Mouse (Mus musculus): Measurements from ENCODE around the gene Galnt7.
"Not testable (repeated sequence)": the region's sequence is repeated elsewhere in the genome, so short reads cannot be mapped to it uniquely, and the experiment has no call there.

Gene Galnt7

DNA sequence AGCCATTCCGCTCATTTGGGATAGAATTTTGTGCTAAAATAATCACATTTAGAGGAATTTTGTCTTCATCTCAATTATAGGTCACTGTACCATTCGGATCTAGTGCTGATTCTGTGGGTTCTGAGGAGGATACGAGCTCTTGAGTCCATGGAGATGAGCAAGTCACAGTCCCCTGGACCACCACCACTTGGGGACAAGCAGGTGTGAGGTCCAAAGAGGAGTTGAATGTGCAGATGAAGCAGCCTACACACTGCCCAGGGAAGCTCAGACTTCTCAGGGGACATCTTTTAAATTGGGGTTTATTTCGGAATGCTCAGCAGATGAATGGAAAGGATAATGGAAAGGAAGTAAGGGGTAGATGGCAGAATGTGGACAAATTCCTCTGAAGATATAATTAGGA, 119.7 kb downstream of the Galnt7 start:
- DNase-seq: no peak

DNA sequence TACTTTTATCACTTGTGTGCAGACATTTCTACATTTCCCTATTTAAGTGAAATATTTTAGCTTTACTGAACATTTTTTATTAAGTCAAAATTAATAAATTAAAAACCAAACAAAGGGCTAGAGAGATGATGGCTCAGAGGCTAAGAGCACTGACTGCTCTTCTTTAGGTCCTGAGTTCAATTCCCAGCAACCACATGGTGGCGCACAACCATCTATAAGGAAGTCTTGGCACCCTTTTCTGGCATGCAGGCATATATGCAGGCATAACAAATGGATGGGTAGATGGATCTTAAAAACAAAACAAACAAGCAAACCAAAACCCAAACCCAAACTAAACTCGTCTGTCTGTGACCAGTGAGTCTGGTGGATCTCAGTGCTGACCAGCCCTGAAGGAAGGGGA, 120.6 kb downstream of the Galnt7 start:
- DNase-seq: no peak

DNA sequence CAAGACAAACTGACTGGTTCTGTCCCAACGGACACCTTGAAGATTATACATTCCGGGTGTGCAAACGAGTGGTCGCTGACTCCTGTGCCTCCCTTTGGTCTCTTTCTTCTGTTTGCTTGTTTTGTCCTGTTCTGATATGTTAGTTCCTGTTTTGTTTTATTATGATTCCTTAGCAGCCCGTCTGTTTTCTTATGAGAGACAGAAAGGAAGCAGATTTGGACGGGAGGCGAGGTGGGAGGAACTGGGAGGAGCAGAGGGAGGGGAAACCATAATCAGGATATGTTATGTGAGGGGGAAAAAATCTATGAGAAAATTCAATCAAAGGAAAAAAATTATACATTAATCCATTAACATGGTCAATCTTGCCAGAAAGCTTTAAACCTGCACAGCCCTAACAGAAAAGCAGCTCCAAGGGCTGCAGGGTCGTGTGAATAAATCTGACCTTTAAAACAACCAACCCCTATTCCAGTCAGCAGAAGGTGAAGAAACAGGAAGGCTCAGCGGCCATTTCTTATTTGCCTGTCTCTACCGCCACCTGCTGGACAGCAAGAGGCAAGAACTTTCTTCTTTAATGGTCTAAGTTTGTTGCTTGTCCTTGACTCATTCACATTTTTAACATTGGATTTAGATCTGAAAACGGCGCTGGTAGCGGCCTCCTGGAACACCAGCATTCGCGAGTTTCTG, 122.0 kb downstream of the Galnt7 start:
- peak; percentile 90 for DNase-seq

DNA sequence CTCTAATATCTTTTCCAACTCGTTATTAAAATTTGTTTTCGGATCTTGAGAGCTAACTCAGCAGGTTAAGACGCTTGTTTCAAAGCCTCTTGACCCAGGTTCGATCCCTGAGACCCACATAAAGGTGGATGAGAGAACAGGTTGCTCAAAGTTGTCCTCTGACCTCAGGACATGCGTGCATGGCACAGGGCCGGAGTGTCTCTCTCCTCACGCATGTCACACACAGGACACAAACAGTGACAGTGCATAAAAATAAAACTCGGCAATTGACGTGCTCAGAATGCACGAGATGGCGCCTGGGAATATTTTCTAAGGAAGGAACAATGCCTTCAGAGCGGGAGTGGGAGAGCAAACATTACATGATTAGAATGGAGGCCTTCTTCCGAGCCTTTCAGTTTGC, 122.6 kb downstream of the Galnt7 start:
- DNase-seq: no peak

DNA sequence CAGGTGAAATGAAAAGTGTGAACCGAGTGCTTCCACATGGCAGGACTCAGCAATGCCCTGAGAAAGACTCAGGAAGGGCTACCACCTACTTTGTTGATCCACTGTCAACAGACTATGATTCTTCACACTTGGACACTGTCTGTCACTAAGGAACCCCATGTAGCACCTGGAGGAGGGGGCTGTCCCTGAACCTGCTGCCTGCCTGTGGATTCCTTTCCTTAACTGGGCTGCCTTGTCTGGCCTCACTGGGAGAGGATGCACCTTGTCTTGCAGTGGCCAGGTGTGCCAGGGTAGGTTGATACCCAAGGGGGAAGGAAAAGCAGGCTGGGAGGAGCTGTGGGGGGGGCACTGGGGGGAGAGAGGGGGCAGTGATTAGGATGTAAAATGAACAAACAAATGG, 124.8 kb downstream of the Galnt7 start:
- DNase-seq: no peak

DNA sequence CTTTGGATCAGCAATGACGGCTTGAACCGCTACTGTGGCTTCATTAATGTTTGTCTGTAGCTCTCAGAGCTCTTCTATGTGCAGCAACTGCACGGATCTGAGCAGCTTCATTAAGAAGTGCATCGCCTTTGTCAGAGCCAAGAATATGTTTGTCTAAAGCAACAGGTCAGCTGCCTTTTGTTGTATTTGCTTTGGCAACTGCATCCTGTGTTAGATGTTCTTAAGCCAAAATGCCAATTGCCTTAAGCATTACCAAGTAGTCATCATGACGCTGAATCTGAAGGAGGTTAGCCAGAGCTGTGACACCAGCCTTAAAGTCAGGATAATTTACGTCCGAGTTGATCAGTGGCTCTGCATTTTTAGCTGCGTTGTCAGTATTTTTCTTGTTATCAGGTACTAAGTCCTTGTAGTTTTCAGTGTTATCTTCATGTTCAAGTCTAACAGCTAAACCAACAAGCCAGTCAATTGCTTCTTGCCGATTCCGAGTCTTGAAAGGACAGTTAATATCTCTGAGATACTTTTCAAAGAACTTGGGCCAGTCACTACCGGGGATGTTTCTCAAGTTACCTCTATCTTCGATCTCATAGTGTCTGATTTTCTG, 132.5 kb downstream of the Galnt7 start:
- no peak for DNase-seq

DNA sequence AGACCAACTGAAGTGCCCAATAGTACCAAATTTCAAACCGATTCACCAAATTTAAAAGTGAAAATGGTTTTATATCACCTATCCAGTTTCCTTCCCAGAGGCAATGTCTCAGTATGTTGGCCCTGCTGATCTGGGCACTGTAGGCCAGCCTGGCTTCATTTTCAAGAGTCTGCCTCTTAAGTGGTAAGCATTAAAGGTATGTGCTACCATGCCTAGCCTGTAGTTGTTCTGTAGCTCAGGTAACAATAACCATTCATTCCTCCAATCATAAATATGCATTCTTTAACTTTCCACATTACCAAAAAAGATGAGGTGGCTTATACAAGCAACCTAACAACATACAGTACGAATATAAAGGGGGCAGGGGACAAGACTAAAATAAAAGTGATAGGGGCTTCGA, 135.1 kb downstream of the Galnt7 start:
- DNase-seq: no peak

DNA sequence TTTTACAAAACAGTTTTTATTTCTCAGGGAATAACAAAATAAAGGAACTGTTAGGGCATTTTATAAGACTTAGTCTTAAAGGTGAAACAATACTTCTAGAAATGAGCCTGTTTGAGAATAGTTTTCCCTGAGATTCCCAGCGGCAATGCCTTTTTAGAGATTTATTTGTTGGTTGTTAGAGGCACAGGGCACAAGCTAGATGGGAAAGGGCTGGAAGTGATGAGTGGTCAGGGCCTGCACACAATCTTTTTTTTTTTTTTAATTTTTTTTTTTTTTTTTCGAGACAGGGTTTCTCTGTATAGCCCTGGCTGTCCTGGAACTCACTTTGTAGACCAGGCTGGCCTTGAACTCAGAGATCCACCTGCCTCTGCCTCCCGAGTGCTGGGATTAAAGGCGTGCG, 136.1 kb downstream of the Galnt7 start:
- DNase-seq: not testable (repeated sequence)

DNA sequence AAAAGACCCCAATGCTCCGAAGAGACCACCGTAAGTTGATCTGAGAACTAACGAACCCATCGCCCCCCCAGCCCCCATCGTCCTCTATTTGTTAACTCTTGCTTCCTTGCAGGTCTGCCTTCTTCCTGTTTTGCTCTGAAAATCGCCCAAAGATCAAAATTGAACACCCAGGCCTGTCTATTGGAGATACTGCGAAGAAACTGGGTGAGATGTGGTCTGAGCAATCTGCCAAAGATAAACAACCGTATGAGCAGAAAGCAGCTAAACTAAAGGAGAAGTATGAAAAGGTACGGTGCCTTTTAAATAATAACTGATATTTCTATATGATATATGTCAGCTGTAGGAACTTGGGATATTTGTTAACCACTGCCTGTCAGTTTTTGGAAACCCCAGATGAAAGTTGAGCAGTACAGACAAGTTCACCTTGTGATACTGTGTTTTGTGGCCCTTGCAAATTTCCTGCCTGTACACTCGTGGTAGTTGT, 139.6 kb downstream of the Galnt7 start:
- DNase-seq: not testable (repeated sequence)

DNA sequence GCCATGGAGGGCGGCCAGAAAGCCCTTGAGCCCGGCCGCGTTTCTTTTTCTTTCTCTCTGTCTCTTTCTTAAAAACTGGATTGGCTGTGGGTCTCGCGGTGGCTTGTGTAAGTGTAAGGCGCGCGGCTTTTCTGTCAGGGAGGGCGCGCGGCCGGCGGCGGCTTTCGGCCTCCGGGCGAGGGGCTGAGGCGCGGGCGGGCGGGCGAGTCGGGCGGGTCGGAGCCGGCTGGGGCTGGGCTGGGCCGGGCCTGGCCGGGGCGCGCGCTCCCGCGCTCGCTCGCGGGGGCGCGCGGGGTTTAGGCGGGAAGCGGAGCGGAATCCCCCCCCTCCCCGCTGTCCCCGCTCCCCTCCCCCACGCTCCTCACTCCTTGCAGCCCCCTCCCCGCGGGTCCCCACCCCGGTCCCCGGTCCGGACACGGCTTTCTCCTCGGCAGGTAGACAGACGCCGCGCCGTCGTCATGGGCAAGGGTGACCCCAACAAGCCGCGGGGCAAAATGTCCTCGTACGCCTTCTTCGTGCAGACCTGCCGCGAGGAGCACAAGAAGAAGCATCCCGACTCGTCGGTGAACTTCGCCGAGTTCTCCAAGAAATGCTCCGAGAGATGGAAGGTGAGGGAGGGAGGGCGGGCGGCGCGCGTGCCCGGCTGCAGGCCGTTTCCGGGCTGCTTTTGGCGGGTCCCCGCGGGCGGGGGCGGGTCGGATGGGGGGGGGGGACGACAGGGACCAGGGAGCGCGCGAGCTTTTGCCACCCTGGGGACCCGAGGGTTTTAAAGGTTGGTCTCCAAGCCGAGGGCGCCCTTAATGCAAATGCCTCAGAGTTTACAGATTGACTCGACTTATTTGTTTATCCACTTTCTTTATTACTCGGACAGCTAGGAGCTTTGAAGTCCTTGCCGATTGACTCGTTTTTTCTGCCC, 140.4 kb downstream of the Galnt7 start:
- peak; percentile 28 for DNase-seq

DNA sequence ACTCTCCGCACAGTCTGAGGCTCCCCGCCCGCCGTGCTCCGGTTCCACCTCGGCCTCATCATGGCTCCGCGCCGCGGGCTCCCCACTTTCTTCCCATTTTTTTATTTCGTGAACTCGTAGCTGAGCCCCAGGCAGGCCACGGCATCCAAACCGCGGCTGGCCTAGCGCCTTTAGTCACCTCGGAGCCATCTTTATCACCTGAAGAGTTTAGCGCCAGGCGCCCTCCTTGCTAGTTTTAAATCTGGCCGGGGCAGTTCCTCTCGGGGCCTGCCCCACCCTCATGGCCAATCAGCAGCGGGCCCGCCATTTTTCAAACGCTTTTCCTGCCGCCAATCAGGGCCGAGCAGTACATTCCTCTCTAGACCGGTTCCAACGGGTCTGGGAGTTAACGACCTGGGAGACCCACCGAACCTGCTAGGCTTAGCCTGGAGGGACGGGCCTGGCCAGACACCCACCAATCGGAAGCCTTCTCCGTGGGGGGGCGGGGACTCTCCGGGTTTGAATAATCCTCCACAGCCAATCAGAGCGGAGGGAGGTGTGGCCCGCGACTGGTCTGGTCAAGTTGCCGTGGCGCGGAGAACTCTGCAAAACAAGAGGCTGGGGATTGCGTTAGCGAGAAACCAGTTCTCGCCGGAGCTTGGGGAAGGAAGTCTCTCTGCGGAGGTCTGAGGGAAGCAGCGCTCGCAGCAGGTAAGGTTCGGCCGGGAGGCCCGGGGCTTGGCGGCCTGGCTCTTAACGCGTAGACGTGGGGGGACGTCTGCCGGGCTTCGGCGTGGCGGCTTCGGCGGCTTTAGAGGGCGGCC, 141.3 kb downstream of the Galnt7 start, which contains the start of gene Hmgb2:
Gene Hmgb2, plus strand, starts transcription at position 592 of the 803 bp plus-strand sequence.
- DNase-seq: peak; percentile 100

DNA sequence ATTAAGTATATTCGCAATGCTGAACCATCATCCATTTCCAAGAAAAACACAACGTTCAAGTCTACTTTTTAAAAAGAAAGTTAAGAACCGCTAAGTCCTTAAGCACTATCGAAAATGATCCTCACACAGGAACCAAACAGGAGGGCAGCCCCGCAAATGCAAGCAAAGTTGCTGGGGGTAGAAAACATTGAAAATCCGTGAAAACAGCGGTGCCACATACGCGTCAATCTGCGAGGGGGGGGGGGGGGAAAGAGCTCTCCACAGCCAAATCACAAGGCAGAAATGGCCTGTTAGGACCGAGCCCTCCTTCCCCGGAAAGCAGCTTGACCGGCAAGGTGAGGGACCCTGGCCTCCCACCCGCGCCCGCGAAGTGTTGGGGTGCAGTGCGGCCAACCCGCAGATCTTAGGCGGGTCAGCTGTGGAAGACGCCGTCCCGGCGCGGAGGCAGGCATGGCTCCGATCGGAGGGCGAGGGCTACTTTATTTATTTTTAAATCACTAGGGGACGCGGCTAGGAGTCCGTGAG, 142.0 kb downstream of the Galnt7 start:
- DNase-seq: no peak

DNA sequence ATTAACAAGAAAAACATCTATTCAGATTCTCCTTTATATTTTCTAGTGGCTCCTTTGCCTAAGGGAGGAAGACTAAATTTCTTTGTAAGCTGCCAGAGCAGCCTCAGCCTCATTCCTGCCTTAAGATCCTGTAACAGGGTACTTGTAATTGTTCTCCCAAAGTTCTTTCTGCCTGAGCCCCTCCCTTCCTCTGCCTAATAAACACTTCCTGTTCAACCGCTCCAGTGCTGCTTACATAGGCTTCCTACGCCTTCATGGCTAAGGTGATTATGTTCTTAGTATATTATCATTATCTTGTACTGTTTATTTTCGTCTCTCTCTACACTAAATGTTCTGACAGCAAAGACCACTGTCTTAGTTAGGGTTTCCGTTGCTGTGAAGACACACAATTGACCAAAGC, 144.2 kb downstream of the Galnt7 start:
- no peak for DNase-seq

DNA sequence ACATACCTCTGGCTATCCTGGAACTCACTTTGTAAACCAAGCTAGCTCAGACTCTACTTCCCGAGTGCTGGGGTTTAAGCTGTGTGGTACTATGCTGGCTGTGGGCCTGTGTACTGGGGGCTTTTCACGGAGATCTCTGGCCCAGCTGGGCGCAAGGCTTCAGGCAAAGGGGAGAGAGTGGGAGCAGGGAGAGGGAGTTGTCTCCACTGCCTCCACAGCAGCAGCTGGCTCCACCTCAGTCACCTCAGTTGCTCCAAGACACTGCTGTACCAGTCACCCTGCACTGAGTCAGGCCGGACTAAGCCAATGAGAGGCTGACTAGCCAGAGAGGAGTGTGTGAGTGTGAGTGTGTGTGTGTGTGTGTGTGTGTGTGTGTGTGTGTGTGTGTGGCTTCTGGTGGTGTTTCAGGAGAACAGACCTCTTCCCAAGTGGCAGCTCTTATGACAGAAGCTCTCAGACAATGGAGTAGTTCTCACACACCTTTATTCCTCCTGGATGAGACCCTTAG, 145.2 kb downstream of the Galnt7 start:
- no peak for DNase-seq

DNA sequence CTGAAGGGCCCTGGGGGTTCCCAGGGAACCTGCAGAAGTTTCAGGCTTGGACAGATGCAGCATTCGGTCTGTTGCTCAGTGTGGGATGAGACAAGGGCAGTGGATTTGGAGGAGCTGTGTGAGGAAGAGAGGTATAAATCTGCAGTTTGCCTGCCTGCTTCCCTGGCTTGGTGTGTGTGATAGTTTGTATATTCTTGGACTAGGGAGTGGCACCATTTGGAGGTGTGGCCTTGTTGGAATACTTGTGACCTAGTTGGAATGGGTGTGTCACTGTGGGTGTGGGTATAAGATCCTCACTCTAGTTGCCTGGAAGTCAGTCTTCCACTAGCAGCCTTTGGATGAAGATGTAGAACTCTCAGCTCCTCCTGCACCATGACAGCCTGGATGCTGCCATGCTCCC, 147.3 kb downstream of the Galnt7 start:
- DNase-seq: not testable (repeated sequence)

DNA sequence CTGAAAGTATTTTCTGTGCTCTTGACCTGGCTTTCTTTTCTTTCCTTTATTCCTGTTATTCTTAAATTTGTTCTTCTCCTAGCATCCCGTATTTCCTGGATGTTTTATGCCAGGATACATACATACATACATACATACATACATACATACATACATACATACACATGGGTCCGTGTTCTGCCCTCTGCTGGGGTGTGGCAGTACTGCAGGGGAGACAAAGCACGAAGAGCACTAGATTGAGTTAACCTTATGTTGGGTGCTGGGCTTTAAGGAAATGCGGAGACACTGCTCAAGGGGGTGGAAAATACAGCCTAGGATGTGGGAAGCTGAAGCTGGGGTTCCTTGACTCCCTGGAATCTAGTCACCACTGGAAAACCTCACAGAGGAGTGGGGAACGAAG, 149.2 kb downstream of the Galnt7 start:
- peak; percentile 67 for DNase-seq

DNA sequence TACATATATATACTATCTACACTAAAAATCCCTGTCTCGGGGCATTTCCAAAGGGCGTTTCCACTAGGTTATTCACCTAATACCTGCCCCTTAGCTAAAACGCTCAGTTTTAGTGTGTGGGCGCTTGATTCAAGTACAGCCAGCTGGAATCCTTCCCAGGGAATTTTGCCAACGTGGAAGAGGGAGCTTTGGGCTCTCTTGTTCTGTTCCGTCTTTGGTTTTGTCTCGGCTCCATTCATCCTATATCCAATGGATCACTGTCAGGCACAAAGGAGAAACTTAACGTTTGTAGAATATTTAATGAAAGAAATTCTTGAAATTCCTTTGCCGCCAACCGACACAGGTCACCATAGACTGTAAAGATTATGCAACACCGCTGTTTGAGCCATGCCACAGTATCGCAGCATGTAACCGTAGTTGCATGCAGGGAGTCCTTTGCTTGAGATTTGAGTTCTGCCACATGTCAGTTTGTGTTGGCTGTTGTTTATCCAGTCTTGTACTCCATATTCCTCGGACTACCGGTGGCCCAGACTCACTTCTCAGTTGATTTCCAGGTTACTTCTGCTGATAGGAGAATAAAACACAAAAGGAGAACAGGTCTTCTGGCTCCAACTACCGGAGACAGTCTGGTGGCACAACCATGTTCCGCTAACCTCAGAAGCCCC, 153.9 kb downstream of the Galnt7 start:
- peak; percentile 45 for DNase-seq

DNA sequence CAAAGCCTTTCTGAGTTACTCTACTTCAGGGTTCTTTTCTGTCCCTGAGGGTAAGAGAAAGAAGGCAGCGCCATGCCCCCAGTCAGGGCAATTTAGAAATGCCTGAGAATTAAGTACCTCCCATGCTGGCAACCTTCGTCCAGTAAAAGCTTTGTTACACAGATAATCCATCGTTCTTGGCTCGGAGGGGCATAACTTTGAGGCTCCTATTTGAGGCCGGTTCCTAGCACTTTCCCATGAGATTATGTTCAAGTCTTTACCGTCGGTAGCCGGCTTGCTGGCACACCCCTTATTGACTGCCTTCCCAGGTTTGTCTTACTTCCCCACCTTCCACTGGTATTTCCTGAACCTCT, 154.4 kb downstream of the Galnt7 start:
- DNase-seq: no peak

DNA sequence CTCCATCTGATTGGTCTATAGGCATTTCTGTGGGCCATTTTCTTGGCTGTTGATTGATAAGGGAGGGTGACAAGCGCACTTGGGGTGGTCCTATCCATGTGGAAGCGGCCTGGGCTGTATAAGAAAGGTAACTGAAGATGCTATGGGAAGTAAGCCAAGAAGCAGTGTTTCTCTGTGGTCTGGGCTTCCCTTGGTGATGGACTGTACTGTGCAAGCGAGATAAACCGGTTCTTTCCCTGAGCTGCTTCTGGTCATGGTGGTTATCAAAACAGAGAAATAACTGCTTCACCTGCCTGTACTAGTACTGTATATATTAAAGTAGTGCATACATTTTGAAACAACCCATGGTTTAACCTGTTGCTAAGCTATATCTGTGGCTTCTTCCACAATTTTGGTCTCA, 161.0 kb downstream of the Galnt7 start:
- DNase-seq: no peak

DNA sequence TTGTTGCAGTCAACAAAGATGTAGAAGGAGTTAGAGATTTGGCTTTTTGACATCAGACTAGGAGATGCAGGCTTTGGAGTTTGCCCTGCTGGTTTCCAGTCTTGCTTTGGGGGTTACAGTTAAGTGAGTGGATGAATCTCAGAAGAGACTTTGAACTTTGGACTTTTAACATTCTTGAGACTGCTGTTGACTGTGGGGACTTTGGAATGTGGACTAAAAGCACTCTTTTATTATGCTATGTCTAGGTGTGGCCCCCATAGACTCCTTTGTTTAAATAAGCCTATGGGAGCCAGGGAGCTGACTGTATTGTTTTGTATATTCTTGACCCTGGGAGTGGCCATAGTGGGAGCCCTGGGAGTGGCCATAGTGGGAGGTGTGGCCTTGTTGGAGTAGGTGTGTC, 162.9 kb downstream of the Galnt7 start:
- no peak for DNase-seq

DNA sequence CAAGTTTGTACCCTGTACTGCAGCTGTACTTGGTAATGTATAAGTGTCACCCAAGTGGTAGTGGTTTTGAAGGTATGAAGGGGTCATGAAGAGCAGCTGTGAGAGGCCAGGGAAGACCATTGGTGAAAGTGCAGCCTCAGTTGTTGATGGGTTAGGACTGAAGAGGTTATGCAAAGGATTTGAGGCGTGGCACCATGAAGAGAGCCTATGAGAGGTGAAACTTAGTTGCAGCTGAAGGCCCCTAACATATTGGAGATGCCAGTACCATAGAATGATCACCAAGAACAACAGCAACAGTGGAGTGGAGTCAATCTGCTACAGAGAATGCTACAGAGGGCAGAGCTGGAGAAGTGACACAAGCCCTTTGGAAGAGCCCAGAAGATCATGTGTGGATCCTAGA, 163.5 kb downstream of the Galnt7 start:
- DNase-seq: no peak

DNA sequence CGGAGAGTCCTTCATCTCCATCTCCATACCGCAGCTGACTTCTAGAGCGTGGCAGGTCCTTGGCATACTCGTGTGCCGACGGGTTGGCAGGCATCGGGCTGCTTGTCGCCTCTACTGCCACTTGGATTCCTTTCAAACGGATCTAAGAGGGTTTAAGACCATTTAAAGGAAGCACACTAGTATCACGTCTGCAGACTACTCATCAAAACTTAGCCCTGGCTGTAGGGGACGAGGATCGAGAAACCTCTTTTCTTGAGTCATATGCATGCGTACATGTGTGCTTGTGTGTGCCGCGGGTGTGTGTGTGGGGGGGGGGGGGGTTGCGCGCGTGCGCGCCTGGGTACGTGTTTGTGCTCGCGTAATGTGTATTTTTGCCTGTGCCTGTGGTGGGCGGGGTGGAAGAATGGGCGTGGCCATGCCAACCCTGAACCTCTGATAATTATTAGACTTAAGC, 164.5 kb downstream of the Galnt7 start:
- peak; percentile 67 for DNase-seq
